Mouse (Mus musculus) kidney, adult 11 months (tissue): Measurements from ENCODE around the gene Mrps21.

Source experiments
- DNase-seq: peaks from one replicate; pipeline ENCODE4 v3.0.0; 2022

Mrps21 gene

DNA sequence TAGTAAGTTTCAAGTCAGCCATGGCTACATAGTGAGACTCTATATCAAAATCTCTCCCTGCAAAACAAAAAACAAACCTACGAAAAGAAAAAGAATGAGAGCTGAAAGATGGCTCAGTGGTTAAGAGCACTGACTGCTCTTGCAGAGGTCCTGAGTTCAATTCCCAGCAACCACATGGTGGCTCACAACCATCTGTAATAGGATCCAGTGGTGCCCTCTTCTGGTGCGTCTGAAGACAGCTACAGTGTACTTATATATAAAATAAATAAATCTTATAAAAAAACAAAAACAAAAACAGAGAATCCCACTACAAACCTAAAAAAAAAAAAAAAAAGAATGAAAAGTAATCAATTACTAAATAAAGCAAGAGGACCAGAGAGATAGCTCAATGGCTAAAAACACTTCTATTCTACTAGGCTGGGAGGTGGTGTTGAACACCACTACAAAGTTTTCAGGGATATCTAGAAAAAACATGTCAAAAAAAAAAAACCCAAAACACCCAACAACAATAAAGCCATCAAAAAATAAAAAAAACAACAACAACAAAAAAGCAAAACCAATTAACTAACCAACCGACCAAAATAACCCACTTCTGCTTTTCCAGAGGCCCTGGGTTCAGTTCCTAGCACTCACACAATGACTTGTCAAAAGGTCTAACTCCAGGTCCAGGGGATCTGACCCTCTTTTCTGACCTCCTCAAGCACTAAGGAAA lies 28.7 kb downstream of the Mrps21 start:
- DNase-seq: no peak

DNA sequence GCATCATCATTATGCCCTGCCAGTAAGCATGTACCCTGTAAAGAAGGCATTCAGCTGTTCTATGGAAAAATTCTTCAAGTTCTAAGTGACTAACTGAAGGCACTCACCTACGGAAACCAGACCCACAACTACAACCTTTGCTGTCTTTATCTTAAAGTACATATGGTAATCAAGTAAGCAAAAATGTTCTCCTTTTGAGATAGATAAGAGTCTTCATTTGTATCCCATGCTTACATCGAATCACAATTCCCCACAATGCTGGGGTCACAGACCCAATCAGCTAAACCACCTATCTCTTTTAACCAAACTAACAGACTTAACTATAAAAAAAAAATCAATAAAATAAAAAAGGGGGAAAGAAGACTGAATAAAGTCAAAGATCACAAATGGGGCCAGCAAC lies 32.1 kb downstream of the Mrps21 start:
- no peak for DNase-seq

DNA sequence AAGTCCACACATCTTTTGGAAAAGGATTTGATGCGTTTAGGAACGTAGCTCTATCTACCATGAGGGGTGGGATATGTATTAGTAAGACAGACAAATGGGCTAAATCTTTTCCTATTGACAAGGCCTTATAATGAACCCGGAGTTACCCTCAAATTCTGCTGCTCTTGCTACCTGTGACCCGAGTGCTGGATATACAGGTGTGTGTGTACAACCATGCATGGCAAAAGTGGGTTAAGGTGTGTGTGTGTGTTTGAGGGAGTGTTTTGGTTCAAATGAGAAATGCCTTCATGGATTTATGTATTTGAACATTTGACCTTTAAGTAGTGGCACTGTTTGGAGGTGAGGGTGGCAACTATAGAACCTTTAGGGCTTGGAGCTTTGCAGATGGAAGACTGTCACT lies 42.3 kb downstream of the Mrps21 start:
- DNase-seq: no peak

DNA sequence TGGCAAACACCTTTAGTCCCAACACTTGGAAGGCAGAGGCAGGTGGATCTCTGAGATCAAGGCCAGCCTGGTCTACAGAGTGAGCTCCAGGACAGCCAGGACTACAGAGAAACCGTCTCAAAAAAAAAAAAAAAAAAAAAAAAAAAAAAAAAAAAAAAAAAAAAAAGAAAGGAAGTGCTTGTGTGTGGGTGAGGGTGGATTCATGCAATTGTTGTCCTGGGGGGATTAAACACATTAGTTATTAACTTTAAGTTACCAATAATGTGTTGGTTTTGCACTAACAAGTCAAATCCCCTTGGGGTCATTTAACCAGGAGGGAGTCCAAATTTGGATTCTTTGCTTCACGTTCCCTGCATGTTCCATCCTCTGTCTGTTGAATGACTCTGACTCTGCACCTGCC lies 45.0 kb downstream of the Mrps21 start:
- no peak for DNase-seq

DNA sequence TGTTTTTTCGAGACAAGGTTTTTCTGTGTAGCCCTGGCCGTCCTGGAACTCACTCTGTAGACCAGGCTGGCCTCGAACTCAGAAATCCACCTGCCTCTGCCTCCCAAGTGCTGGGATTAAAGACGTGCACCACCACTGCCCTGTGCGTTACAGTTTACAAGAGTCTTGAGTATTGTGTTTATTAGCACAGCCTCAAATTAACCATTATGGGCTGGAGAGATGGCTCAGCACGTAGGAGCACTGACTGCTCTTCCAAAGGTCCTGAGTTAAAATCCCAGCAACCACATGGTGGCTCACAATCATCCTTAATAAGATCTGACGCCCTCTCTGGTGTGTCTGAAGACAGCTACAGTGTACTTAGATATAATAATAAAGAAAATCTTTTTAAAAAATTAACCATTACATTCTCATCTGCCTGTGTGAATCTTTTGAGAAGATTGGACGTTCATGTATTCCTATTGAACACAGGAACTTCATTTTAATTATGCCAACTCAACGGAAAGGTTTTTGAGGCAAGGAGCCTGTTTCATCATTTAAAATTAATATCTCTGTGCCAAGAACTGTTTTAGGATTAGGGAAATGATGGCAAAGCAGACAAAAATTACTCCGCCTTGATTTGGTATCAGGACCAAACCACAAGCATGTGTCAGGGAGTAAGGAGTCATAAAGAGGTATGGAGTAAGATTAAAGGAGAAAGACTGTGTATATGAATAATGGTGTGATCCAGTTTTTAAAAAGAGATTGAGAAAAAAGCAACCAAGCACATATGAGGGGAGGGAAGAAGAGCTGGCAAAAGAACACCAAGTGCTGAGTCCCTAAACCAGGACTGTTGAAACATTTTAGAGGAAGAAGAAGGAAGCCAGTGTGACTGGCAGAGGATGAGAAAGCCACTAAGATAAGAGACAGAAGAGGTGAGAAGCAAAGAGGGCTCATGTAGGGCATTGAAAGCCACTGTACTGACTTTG lies 51.0 kb downstream of the Mrps21 start:
- DNase-seq: no peak

DNA sequence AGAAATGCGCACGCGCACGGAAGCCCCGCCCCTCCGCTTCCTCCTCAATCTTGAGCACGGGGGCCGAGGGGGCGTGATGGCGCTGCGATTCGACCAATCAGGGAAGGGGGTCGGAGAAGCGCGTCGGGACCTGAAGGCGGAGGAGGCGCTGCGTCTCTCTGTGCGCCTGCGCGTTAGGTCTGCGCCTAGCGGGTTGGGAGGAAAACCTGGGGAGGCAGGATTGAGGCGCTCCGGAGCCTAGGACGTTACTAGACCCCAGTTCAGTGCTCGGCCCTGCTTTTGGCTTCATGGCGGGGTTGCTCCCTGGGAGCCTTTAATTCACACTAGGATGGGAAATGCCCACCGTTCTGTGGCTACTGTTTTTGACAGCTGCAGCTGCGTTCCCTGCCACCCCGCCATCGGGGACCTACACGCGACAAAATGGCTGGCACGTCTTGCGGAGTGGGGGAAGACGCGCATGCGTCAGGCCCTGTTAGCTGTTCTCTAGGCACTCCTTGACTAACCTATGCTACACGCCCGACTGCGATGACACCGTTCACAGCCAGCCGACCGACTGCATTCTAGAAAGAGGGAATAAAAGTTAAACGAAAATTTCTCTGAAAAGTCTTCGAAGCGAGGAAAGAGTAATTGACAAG lies 51.9 kb downstream of the Mrps21 start:
- peak; percentile 99 for DNase-seq

DNA sequence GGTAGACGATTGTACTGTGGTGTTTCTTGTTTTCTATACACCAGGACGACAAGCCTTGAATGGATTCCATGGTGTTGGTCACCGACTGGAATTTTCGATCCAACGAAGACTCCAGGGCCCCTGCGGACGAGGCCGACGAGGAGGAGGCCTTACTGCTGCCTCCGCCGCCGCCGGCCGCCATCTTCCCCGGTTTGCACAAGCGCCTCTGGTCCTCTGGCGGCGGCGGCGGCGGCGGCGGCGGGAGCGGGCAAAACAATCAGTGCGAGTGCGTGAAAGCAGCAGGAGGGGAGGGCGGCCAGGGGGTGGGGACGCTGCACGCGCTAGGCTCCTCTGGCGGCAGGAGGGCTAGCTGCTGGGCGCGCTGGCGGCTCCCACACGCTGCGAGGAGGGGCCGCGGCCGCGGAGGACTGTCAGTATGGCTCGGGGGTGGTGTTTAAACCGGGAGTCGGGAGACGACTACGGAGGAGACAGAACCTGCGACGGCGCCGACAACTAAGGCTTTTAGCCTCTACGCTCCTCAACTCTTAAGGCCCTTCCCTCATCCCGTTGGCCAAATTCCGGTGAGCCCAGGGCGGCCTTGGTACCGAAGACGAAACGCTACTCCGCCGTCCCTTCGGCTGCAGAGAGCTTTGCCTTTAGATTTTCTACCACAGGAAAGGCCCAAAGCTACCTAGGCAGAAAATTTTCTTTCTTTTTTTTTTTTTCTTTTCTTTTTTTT lies 52.6 kb downstream of the Mrps21 start, which contains the start of gene Rprd2:
Gene Rprd2, minus strand, starts transcription at position 293 of the 718 bp plus-strand sequence.
- DNase-seq: peak; percentile 64

DNA sequence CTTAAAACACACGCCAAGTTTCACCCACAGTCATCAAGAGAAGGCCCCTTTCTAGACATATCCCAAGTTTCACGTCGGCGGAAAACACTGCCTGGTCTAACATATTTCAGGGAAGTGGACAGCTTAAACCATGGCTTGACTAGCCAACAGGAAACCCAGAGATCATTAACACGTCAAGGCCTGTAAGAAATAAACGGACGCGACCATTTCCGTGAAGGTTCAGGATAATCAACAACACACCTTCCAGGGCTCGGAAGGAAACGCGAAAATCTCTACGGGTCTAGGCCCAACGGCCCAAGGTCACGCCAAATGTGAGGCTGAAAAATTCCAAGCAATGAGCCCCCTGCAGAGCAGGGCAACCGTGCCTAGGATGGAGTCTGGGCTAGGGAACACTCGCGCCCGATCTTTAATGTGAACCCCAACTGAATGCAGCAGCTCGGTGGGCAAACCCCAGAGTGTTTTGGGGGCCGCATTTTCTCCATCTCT lies 53.2 kb downstream of the Mrps21 start:
- DNase-seq: peak; percentile 75

DNA sequence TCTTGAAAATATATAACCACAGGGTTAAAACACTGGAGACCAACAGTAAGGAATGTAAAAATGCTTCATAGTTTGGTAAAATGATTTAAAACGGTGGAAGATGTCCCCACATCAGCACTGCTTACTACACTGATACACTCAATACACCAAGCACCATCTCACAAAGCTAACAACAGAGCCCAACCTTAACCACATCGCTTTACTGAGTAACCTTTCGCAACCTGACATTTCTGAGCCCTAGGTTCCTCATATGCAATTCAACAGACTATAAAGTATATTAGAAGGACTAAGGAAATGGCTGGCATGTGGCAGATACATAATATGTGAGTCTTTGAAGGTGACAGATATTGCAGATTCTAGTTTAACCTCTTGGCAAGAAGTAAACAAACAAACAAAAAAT lies 54.6 kb downstream of the Mrps21 start:
- DNase-seq: no peak
